Mouse (Mus musculus): ENCODE measurements around the gene Dusp27. TPM values are rescaled to one million over a fixed set of nuclear protein-coding genes. Genes with fewer than 3 reads are reported as not detected.

Gene Dusp27
- total RNA-seq, 2 experiments from 2014 or later: 120 to 123 TPM

DNA sequence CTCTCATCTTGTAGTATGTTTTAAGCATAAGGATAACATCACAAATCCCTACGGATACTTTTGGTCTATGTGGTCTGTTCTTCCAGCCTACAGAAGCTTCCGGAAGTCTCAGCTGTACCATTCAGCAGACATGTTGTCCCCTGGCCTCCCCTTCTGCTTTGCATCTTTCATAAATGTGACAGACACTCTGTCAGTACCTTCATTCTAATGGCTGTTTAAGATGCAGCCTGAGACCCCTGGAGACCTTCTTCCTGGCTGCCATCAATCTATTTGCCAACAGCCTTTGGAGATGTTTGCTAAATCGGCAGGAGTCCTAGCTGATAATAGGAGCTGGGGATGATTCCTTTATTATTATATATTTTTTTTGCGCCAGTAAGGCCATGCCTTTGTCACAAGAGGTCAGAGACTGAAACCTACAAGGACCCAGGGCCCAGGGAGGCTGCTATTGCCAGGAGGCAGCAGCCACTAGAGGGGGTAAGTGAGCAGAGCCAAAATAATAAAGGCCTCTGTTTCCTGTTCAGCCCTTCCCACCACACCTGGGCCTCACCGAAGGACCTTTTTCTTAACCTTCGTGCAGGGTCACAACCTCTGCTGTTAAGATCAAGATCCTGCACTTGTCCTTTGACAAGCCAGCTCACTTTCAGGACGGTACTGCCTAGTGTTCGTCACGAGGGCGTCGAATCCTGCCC, 24.7 kb downstream of the Dusp27 start:
- no peak for DNase-seq

DNA sequence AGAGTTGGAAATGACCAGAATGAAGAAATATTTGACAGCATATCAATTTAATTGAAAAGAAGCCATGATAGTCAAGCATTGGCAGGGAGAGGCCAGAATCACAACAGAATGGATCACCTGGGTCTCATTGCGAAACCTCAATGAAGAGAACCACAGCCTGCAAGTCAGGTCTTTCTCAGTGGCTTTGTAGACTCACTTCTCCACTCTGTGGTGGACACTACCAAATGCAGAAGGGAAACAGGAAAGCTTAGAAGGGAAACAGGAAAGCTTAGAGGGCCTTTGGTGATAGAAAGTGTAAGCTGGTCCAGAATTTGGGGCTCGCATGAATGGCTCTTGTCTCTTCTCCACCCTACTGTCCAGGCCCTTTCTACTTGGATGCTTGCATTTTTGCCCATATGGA, 29.6 kb downstream of the Dusp27 start:
- no peak for DNase-seq

GRCm38 (mm10) chr1:166094462-166094861, 33.3 kb downstream of the Dusp27 start:
- DNase-seq: no peak

DNA sequence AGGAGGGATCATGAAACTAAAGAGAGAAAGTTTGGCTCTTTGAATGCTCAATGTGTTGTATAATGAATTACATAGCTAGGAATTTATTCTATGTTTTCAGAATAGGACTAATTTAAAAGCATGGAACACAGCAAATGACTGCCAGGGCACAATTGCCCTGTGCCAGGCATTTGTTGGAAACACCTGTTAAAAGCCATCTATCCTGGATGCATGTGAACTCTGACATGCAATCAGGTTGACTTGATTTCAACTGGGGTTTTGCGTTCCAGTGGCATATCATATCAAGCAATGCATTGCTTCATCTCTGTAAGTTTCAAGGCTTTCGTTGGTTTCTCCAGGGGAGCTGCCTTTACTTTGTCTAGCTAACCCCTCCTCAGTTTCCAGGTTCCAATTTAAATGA, 37.4 kb downstream of the Dusp27 start:
- DNase-seq: no peak

GRCm38 (mm10) chr1:166089739-166090138, 38.0 kb downstream of the Dusp27 start:
- no peak for DNase-seq

GRCm38 (mm10) chr1:166089337-166089736, 38.4 kb downstream of the Dusp27 start:
- no peak for DNase-seq

DNA sequence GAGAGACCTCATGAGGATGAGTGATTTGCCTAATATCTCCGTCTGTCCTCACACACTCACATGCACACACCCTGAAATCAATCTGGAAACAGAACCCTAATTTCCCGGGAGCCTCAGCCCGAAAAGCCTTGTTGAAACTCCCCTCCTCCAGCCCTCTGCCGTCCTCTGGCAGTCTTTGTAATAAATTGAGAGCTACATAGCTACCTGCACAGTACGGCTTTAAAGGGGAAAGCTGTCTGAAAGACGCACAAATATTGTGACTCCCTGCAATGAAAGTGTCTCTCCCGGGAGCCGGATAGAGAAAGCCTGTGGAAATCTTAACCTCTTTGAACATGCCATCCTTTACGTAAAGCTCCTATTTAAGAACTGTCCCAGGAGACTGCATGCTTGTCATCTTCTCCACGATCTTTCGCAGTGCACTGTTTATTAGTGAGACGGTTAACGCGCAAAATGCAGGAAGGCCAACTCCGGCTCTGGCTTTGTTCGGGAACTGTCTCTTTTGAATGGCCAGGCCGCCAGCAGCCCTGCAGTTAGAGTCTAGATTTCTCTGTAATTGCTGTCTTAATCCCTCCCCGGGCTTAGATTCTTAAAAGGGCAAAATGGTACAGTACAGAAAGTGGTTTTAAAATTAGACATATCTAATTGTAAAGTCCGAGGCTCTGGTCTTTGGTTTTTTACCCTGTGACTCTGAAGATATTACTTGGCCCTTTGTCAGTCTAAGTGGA, 39.1 kb downstream of the Dusp27 start:
- DNase-seq: no peak

DNA sequence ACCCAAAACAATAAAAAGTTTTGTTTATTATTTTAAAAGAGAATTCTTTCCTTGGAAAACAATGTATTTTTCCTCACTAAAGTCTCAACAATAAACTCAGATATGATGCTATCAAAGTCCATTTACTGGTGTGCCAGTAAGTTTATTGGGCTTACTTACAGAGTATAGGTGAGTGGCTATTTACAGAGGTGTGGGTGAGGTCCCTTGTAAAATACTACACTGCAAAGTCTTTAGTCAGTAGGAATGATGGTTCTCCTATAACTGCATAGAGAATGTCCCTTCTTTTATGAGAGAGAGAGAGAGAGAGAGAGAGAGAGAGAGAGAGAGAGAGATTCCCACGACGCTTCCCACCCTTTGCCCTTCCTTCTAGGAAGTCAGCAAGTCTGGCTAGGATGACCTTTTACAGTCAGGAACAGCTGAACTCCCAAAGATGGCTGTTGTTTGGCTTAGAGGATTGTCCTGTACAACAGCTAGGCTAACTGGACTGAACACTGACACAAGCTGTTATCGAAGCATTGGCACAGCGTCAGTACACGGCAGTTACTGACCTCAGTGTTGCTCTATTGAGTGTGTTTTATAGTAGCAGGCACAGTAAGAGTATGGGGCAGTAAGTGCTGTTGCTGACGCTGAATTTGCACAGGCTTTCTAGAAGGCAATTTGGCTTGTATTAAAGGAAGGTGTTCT, 50.5 kb downstream of the Dusp27 start:
- no peak for DNase-seq

- no peak for DNase-seq
Measured at GRCm38 (mm10) chr1:166067856-166068440, 59.8 kb downstream of the Dusp27 start.

DNA sequence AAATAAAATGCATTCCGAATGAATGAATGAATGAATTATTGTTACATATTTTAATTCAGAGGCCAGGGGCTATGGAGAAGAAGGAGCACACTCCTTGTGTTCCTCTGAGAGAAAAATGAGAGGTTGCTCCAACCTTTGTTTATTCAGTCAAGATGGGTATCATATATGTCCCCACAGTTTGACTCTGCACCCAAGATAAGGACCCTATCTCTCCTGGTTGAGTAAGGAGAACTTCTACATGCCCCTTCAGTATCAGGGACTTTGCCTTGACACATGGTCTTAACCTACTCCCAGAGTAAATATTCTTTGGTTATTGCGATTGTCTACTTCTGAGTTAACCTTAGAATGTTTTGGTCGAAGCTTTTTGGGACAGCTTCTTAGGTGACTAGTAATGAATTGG, 63.9 kb downstream of the Dusp27 start:
- DNase-seq: no peak

GRCm38 (mm10) chr1:166061532-166061931, 66.2 kb downstream of the Dusp27 start:
- DNase-seq: no peak

GRCm38 (mm10) chr1:166060406-166060805, 67.3 kb downstream of the Dusp27 start:
- DNase-seq: no peak

GRCm38 (mm10) chr1:166056098-166056756, 71.5 kb downstream of the Dusp27 start:
- DNase-seq: no peak

DNA sequence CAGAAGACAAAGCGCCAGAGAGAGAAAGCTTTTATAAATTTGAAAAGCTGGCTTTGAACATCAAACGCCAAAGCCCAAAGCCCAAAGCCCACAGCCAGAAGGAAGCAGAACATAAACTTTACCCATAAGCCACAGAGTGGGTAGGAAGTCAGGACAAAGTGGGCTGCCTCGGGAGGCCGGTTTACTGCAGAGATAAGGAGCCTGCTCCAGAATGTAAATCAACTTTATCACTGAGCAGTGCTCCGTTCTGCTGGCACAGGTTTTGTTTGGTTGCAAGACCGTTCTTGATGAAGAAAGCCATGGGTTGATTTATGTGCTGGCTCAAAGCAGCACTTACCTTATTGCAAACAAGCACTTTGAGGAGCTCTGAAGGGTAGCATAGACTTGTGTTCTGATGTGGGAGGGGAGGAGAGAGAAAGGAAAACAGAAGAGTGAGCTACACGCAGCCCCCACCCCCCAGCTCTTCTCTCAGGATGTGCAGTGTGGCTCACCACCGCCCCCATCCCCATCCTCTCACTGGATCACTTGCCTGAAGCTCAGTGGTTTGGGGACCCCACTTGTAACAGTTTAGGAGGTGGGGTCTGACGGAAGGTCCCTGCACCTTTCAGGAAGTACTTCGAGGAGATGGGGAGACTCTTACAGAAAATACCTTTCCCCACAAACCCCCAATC, 74.3 kb downstream of the Dusp27 start:
- no peak for DNase-seq

DNA sequence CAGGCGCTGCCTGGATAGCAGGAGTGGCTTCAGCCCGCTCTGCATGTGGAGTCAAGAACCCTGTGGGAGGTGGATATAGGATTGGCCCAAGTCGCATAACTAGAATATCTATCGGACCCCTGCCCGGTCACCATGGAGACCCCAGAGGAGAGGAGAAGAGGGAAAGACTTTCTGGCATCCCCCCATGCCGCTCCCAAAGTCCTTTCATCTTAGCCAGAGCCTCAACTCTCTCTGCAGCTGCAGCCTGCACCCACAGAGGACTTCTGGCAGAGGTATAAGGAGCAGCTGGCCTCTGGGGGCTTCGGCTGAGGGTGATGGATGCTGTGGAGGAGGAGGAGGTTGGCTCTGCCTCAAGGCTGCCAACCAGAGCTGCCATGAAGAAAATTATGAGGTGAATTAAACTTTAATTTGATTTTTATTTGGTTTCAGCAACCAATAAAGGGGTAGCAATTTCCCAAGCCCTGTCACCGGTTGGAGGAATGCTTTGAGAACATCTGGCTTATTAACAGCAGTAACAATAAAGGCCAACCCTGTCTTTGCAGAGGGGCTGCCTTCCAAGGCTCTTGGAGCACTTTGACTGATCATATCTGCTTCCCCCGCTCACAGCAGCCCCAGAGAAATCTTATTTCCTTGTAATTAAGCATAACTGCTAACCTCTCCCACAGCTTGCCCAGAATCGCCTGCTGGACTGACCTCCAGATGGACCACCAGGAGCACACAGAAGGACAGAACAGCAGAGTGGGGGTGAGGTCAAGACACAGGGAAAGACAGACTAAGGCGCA, 78.5 kb downstream of the Dusp27 start:
- no peak for DNase-seq

DNA sequence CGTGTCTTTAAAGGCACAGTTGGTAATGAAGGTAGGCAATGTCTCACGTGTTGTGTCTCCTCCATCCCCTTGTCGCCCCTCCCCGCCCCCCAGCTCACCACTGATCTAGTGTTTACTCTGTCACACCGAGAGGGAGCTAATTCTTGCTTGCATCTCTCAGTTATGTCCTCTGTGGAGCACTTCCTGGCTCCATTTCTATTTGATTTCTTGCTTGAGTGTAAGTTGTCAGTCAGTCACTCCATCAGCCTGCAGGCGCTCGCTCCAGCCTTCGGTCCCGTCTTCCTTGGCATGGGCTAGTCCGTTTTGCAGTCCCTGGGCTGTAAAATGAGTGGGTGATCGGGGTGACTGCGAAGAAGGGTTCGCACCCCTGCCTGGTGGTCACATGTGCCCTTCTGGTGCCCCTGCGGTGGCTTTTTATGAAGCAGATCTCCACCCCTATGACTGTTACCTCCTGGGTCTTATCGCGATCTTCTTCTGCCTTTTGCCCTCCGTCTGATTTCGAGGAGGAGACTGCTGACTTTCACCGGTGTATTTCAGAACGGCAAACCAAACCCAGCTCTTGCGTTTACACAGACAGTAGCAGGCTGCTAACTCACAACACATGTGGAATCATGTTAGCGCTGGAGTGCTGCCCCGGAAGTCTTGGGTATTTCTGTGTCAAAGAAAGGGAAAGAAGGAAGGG, 79.4 kb downstream of the Dusp27 start:
- DNase-seq: no peak

All from gastrocnemius, postnatal 10 days (tissue).